Mouse (Mus musculus): ENCODE data around the gene Prelid3b.

- no peak for TF ChIP-seq CTCF (IDR thresholded peaks at IDR 0.05; ENCODE audit: borderline replicate concordance, extremely low read depth, insufficient read depth, insufficient read length)
- no peak for TF ChIP-seq POLR2A (IDR thresholded peaks at IDR 0.05; ENCODE audit: borderline replicate concordance, extremely low read depth, insufficient read depth, insufficient read length, poor library complexity, severe bottlenecking)
Observed at GRCm38 (mm10) chr2:174470333-174470732, 2.5 kb downstream of the Prelid3b start.

Data from brain, embryonic 14.5 days (tissue).